Mouse (Mus musculus) bone marrow macrophage, adult 2 months (primary cell): ENCODE measurements around the gene Kcnh6. TPM values are rescaled to one million over a fixed set of nuclear protein-coding genes. Genes with fewer than 3 reads are reported as not detected.
"Not testable (repeated sequence)": the region's sequence is repeated elsewhere in the genome, so short reads cannot be mapped to it uniquely, and the experiment has no call there.

Experiments used
- H3K27ac ChIP-seq: 2 replicates; pipeline ENCODE4 v1.5.1; 2012; ENCODE audit warnings: low read depth, low read length; ENCODE audit not compliant: insufficient read depth
- H3K4me1 ChIP-seq: 2 replicates; pipeline ENCODE4 v1.6.1; 2012; ENCODE audit warnings: low read length; ENCODE audit not compliant: control insufficient read depth, insufficient read depth
- H3K4me3 ChIP-seq: 2 replicates; pipeline ENCODE4 v1.5.1; 2012; ENCODE audit warnings: mild to moderate bottlenecking, low read length, moderate library complexity; ENCODE audit not compliant: insufficient read depth
- CTCF ChIP-seq: IDR thresholded peaks from 2 replicates; pipeline ENCODE4 v1.5.1; 2012; ENCODE audit warnings: low read depth, mild to moderate bottlenecking, low read length, moderate library complexity
- POLR2A ChIP-seq: IDR thresholded peaks from 2 replicates; pipeline ENCODE4 v1.6.1; 2012; ENCODE audit warnings: mild to moderate bottlenecking, low read depth, low read length, borderline replicate concordance
- polyA plus RNA-seq: library from polyadenylated mRNA; stranded (reverse); fragments of >200 nt; gene quantifications from 2 replicates; pipeline ENCODE4 v1.2.4, GENCODE M21; 2012; ENCODE audit not compliant: missing spikeins, insufficient read depth, insufficient read length

The Kcnh6 gene
- polyA plus RNA-seq, 1 experiment = not detected

- Histone ChIP-seq H3K27ac (no peak overlapping the region), H3K4me3 (no peak overlapping the region), H3K4me1 (no peaks in the 10 kb centered on the region)
- TF ChIP-seq CTCF (no peak), POLR2A (no peak)
Observed at GRCm38 (mm10) chr11:106005970-106006369, 2.0 kb upstream of the Kcnh6 start.

- TF ChIP-seq CTCF (no peak), POLR2A (no peak)
- no peak overlapping the region for H3K4me3 ChIP-seq
- H3K27ac ChIP-seq = no peak overlapping the region
- H3K4me1 ChIP-seq = no peaks in the 10 kb centered on the region
Observed at GRCm38 (mm10) chr11:106012711-106013110, 4.8 kb downstream of the Kcnh6 start.

GRCm38 (mm10) chr11:106013556-106014225 lies 5.8 kb downstream of the Kcnh6 start:
- no peak overlapping the region for H3K27ac ChIP-seq
- no peaks in the 10 kb centered on the region for H3K4me1 ChIP-seq
- TF ChIP-seq POLR2A (no peak), CTCF (no peak)
- H3K4me3 ChIP-seq = no peak overlapping the region

- Histone ChIP-seq H3K27ac (no peak overlapping the region), H3K4me1 (no peaks in the 10 kb centered on the region), H3K4me3 (no peak overlapping the region)
- TF ChIP-seq CTCF = no peak
- no peak for TF ChIP-seq POLR2A
Observed at GRCm38 (mm10) chr11:106016440-106016839, 8.5 kb downstream of the Kcnh6 start.

GRCm38 (mm10) chr11:106020051-106020763 lies 12.3 kb downstream of the Kcnh6 start:
- no peaks in the 10 kb centered on the region for H3K4me1 ChIP-seq
- H3K27ac ChIP-seq = no peak overlapping the region
- TF ChIP-seq CTCF = no peak
- no peak for TF ChIP-seq POLR2A
- no peak overlapping the region for H3K4me3 ChIP-seq

- no peaks in the 10 kb centered on the region for H3K4me1 ChIP-seq
- no peak for TF ChIP-seq POLR2A
- no peak for TF ChIP-seq CTCF
- no peak overlapping the region for H3K4me3 ChIP-seq
- H3K27ac ChIP-seq = no peak overlapping the region
Observed at GRCm38 (mm10) chr11:106025774-106026173, 17.9 kb downstream of the Kcnh6 start.

GRCm38 (mm10) chr11:106026465-106027151 lies 18.7 kb downstream of the Kcnh6 start:
- Histone ChIP-seq H3K4me1 (no peaks in the 10 kb centered on the region), H3K4me3 (no peak overlapping the region), H3K27ac (no peak overlapping the region)
- TF ChIP-seq CTCF = peak; percentile 96
- no peak for TF ChIP-seq POLR2A

DNA sequence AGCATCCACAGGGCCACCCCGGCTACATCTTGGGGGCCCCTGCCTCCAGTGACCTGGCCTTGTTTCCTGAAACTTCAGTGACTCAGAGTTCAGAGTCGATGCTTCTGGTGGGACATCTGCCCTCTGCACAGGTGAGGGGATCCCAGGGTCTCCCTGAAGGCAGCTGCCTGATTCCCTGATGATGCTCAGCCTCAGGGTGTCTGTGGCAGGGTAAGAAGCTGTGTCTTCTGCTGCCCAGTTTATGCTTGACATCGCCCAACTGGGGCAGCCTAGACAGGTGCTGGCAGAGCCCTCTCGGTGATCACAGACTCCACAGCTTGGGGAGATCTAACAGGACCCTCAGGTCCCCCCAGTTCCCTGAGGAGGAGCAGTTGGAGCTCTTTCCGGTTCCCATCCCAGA lies 19.7 kb downstream of the Kcnh6 start:
- Histone ChIP-seq H3K4me1 (no peaks in the 10 kb centered on the region), H3K27ac (no peak overlapping the region), H3K4me3 (no peak overlapping the region)
- TF ChIP-seq POLR2A (no peak), CTCF (no peak)

DNA sequence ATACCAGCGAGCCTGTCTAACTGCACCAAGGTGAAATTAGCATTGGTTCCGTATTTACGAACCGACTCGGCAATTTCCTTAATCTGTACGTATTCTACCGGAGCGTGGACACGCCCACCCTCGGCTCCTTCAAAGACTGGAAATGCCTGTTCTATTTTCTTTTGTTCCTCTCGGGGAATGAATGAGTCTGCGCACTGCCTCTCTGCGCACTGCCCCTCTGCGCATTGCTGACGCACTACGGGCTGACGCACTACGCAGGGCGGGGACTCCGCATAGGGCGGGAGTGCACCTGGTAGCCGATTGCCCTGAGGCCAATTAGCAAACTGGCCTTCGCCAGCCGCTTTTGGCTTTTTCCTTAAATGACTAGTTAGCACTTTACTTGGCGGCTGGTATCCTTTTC lies 24.1 kb downstream of the Kcnh6 start:
- H3K4me1 ChIP-seq, H3K27ac ChIP-seq: not testable (repeated sequence)
- peak overlapping the region; percentile 50 for H3K4me3 ChIP-seq

DNA sequence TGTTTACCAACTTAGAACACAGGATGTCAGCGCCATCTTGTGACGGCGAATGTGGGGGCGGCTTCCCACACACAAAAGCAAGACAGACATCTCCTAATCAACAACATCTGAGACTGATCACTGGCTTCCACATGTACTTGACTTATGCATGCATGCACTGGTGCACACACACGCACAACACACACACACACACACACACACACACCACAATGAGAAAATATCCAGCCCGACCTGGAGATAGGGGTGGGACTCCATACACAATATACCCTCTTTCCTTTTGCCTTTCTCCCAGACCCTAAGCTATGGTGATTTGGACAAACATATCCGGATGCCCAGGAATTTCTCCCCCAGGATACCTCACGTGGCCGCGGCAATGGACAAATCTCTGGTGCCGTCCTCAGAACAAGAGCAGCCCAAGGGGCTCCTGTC lies 25.6 kb downstream of the Kcnh6 start:
- peak overlapping the region; percentile 22; the same call in 1 of the 2 replicates for H3K4me3 ChIP-seq
- peak overlapping the region; percentile 56 for H3K27ac ChIP-seq
- TF ChIP-seq POLR2A (no peak), CTCF (no peak)

DNA sequence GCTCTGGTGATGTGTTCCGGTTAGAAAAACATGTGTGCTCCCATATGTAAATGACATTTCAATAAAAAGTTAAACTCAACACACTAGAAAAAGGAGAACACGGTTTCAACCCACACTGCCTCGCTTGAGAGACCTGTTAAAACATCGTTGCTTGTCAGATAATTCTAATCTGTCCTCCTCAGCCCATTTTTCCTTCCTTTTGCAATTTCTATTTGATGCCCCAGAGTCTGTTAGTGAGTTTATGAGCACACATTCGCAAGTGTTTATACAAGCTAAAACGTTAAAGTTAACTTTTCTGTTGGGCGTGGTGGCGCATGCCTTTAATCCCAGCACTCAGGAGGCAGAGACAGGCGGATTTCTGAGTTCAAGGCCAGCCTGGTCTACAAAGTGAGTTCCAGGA lies 27.1 kb downstream of the Kcnh6 start:
- no peak for TF ChIP-seq POLR2A
- TF ChIP-seq CTCF = no peak
- no peak overlapping the region for H3K4me3 ChIP-seq
- H3K27ac ChIP-seq = no peak overlapping the region
- peaks cover 5% of the 10 kb centered on the region; the same call in 1 of the 2 replicates for H3K4me1 ChIP-seq

More for the DNA sequence above, 25.6 kb downstream of the Kcnh6 start:
- H3K4me1 ChIP-seq = peaks cover 2% of the 10 kb centered on the region; the same call in 1 of the 2 replicates
